Mouse (Mus musculus) lung, embryonic 14.5 days (tissue): Measurements from ENCODE around the gene Casz1. TPM values are rescaled to one million over a fixed set of nuclear protein-coding genes. Genes with fewer than 3 reads are reported as not detected.

Source experiments
- ATAC-seq: fragments of 200-750 bp; cut with Nextera tagmentation; 2 replicates; pipeline ENCODE4 v1.8.0; 2017; ENCODE audit warnings: mild to moderate bottlenecking, moderate TSS enrichment, moderate library complexity; ENCODE audit not compliant: insufficient read depth
- DNase-seq: peaks from one replicate; pipeline ENCODE4 v3.0.0-alpha.2; 2015
- H3K27ac ChIP-seq: fragments of 300-500 bp; sonication (generic); 2 replicates; pipeline ENCODE4 v1.5.1; 2014; ENCODE audit warnings: low read depth, mild to moderate bottlenecking, moderate library complexity
- H3K27me3 ChIP-seq: fragments of 300-500 bp; sonication (generic); 2 replicates; pipeline ENCODE4 v1.6.1; 2014; ENCODE audit warnings: low read length, control low read depth; ENCODE audit not compliant: insufficient read depth
- H3K36me3 ChIP-seq: fragments of 300-500 bp; sonication (generic); 2 replicates; pipeline ENCODE4 v1.6.1; 2014; ENCODE audit warnings: control low read depth; ENCODE audit not compliant: insufficient read depth
- H3K4me1 ChIP-seq: fragments of 300-500 bp; sonication (generic); 2 replicates; pipeline ENCODE4 v1.6.1; 2014; ENCODE audit warnings: antibody characterized with exemption, control low read depth; ENCODE audit not compliant: insufficient read depth
- H3K4me2 ChIP-seq: fragments of 300-500 bp; sonication (generic); 2 replicates; pipeline ENCODE4 v1.6.1; 2014; ENCODE audit warnings: mild to moderate bottlenecking
- H3K4me3 ChIP-seq: fragments of 300-500 bp; sonication (generic); 2 replicates; pipeline ENCODE4 v1.5.1; 2014; ENCODE audit warnings: low read depth, low read length
- H3K9ac ChIP-seq: fragments of 300-500 bp; sonication (generic); 2 replicates; pipeline ENCODE4 v1.6.1; 2014
- H3K9me3 ChIP-seq: fragments of 300-500 bp; sonication (generic); 2 replicates; pipeline ENCODE4 v1.6.1; 2016; ENCODE audit warnings: low read depth, low read length, control low read depth
- CTCF ChIP-seq: IDR thresholded peaks from 2 replicates; pipeline ENCODE4 v1.5.1; 2016; ENCODE audit warnings: antibody characterized with exemption, low read depth
- WGBS: fragments of 180-500 bp; shearing (Covaris S2); extraction: QIAGEN DNeasy Blood & Tissue Kit; methylation state at CpG from one replicate; pipeline ENCODE4 v1.1.7; 2014; 5-methylcytosine and 5-hydroxymethylcytosine counted together
- polyA plus RNA-seq: library from polyadenylated mRNA; unstranded; fragments of >200 nt; fragmentation: Nextera tagmentation; extraction: Ambion mirVana; gene quantifications from 2 replicates; pipeline ENCODE4 v1.2.1, GENCODE M21; 2014

The Casz1 gene
- polyA plus RNA-seq, 1 experiment from 2014 or later: 8.3 TPM

- Histone ChIP-seq H3K4me3 (no peak overlapping the region), H3K36me3 (no peaks in the 10 kb centered on the region), H3K27ac (no peak overlapping the region), H3K27me3 (peaks cover 10% of the 10 kb centered on the region; the same call in 1 of the 2 replicates), H3K9ac (no peak overlapping the region), H3K9me3 (no peaks in the 10 kb centered on the region), H3K4me1 (no peaks in the 10 kb centered on the region; the same call in 1 of the 2 replicates), H3K4me2 (no peak overlapping the region)
- TF ChIP-seq CTCF: no peak
- no peak for DNase-seq
- WGBS: 89% methylated on average over 12 of the region's 12 CpGs
- no peak for ATAC-seq
These were observed 13.9 kb downstream of the Casz1 start for GRCm38 (mm10) chr4:148818161-148818560.

- Histone ChIP-seq H3K4me3 (no peak overlapping the region), H3K36me3 (no peaks in the 10 kb centered on the region), H3K27me3 (no peaks in the 10 kb centered on the region), H3K4me2 (no peak overlapping the region), H3K27ac (no peak overlapping the region), H3K4me1 (no peaks in the 10 kb centered on the region), H3K9me3 (no peaks in the 10 kb centered on the region), H3K9ac (no peak overlapping the region)
- ATAC-seq (no peak), DNase-seq (no peak)
- 63% methylated on average over 13 of the region's 13 CpGs for WGBS
- TF ChIP-seq CTCF: no peak
These were observed 15.9 kb downstream of the Casz1 start for GRCm38 (mm10) chr4:148820171-148820570.

GRCm38 (mm10) chr4:148823281-148823680, 19.1 kb downstream of the Casz1 start:
- DNase-seq: no peak
- Histone ChIP-seq H3K36me3 (no peaks in the 10 kb centered on the region), H3K4me1 (0 out of 2 replicates have a peak, but pooled peaks cover 4% of the 10 kb centered on the region), H3K4me3 (no peak overlapping the region), H3K4me2 (no peak overlapping the region), H3K27me3 (no peaks in the 10 kb centered on the region), H3K27ac (no peak overlapping the region), H3K9ac (no peak overlapping the region), H3K9me3 (no peaks in the 10 kb centered on the region)
- WGBS: 65% methylated on average over 8 of the region's 8 CpGs
- no peak for TF ChIP-seq CTCF
- no peak for ATAC-seq

GRCm38 (mm10) chr4:148830350-148830749, 26.1 kb downstream of the Casz1 start:
- WGBS: 49% methylated on average over 7 of the region's 7 CpGs

GRCm38 (mm10) chr4:148833245-148833990, 29.2 kb downstream of the Casz1 start:
- no peak overlapping the region for H3K27ac ChIP-seq
- H3K4me3 ChIP-seq: no peak overlapping the region
- H3K27me3 ChIP-seq: no peaks in the 10 kb centered on the region
- no peak overlapping the region for H3K4me2 ChIP-seq
- DNase-seq: peak; percentile 69
- H3K4me1 ChIP-seq: peaks cover 18% of the 10 kb centered on the region
- TF ChIP-seq CTCF: no peak
- 62% methylated on average over 21 of the region's 21 CpGs for WGBS
- H3K36me3 ChIP-seq: no peaks in the 10 kb centered on the region
- no peak for ATAC-seq
- no peak overlapping the region for H3K9ac ChIP-seq
- no peaks in the 10 kb centered on the region for H3K9me3 ChIP-seq

More at GRCm38 (mm10) chr4:148830350-148830749, 26.1 kb downstream of the Casz1 start:
- TF ChIP-seq CTCF: no peak
- Histone ChIP-seq H3K9me3 (no peaks in the 10 kb centered on the region), H3K9ac (no peak overlapping the region), H3K4me2 (no peak overlapping the region), H3K36me3 (no peaks in the 10 kb centered on the region), H3K4me1 (peaks cover 12% of the 10 kb centered on the region), H3K4me3 (no peak overlapping the region), H3K27me3 (no peaks in the 10 kb centered on the region), H3K27ac (no peak overlapping the region)
- peak; percentile 43 for DNase-seq
- ATAC-seq: peak; percentile 55

GRCm38 (mm10) chr4:148836391-148836790, 32.2 kb downstream of the Casz1 start:
- WGBS: 28% methylated on average over 6 of the region's 6 CpGs
- Histone ChIP-seq H3K36me3 (no peaks in the 10 kb centered on the region), H3K9ac (peak overlapping the region; percentile 0; the same call in 1 of the 2 replicates), H3K27ac (peak overlapping the region; percentile 59; the same call in 1 of the 2 replicates), H3K4me1 (peaks cover 18% of the 10 kb centered on the region), H3K27me3 (no peaks in the 10 kb centered on the region), H3K9me3 (no peaks in the 10 kb centered on the region), H3K4me2 (no peak overlapping the region), H3K4me3 (no peak overlapping the region)
- TF ChIP-seq CTCF: no peak
- peak; percentile 73 for DNase-seq
- peak; percentile 44; the same call in 1 of the 2 replicates for ATAC-seq

GRCm38 (mm10) chr4:148837046-148837445, 32.8 kb downstream of the Casz1 start:
- Histone ChIP-seq H3K4me1 (peaks cover 18% of the 10 kb centered on the region), H3K9me3 (no peaks in the 10 kb centered on the region), H3K36me3 (no peaks in the 10 kb centered on the region), H3K27ac (peak overlapping the region; percentile 59; the same call in 1 of the 2 replicates), H3K27me3 (no peaks in the 10 kb centered on the region), H3K4me2 (no peak overlapping the region), H3K9ac (no peak overlapping the region), H3K4me3 (no peak overlapping the region)
- 43% methylated on average over 9 of the region's 9 CpGs for WGBS
- DNase-seq: peak; percentile 72
- peak; percentile 36; the same call in 1 of the 2 replicates for ATAC-seq
- TF ChIP-seq CTCF: no peak
